Mouse (Mus musculus) midbrain, embryonic 12.5 days (tissue): ENCODE data around the gene Gm49416. TPM values are rescaled to one million over a fixed set of nuclear protein-coding genes. Genes with fewer than 3 reads are reported as not detected.
"Not testable (repeated sequence)": the region's sequence is repeated elsewhere in the genome, so short reads cannot be mapped to it uniquely, and the experiment has no call there.

ENCODE experiments used
- ATAC-seq: fragments of 200-750 bp; cut with Nextera tagmentation; 2 replicates; pipeline ENCODE4 v1.8.0; 2017; ENCODE audit warnings: low read depth, moderate TSS enrichment, moderate library complexity; ENCODE audit not compliant: low FRiP score
- H3K27ac ChIP-seq: fragments of 300-500 bp; sonication (generic); replicated peaks from 2 replicates; pipeline ENCODE4 v1.5.1; 2016; ENCODE audit warnings: mild to moderate bottlenecking
- H3K27me3 ChIP-seq: fragments of 300-500 bp; sonication (generic); 2 replicates; pipeline ENCODE4 v1.6.1; 2016; ENCODE audit warnings: mild to moderate bottlenecking
- H3K36me3 ChIP-seq: fragments of 300-500 bp; sonication (generic); 2 replicates; pipeline ENCODE4 v1.6.1; 2016
- H3K4me1 ChIP-seq: fragments of 300-500 bp; sonication (generic); 2 replicates; pipeline ENCODE4 v1.6.1; 2016
- H3K4me2 ChIP-seq: fragments of 300-500 bp; sonication (generic); replicated peaks from 2 replicates; pipeline ENCODE4 v1.6.1; 2016; ENCODE audit warnings: mild to moderate bottlenecking, moderate library complexity
- H3K4me3 ChIP-seq: fragments of 300-500 bp; sonication (generic); 2 replicates; pipeline ENCODE4 v1.5.1; 2016; ENCODE audit warnings: mild to moderate bottlenecking
- H3K9ac ChIP-seq: fragments of 300-500 bp; sonication (generic); replicated peaks from 2 replicates; pipeline ENCODE4 v1.6.1; 2016; ENCODE audit warnings: mild to moderate bottlenecking, moderate library complexity
- H3K9me3 ChIP-seq: fragments of 300-500 bp; sonication (generic); 2 replicates; pipeline ENCODE4 v1.6.1; 2016; ENCODE audit warnings: mild to moderate bottlenecking
- WGBS: fragments of 180-500 bp; shearing (Covaris S2); methylation state at CpG from one replicate; pipeline ENCODE4 v1.1.7; 2016; 5-methylcytosine and 5-hydroxymethylcytosine counted together
- polyA plus RNA-seq: library from polyadenylated mRNA; unstranded; fragments of >200 nt; fragmentation: Nextera tagmentation; extraction: Ambion mirVana; gene quantifications from 2 replicates; pipeline ENCODE4 v1.2.1, GENCODE M21; 2016

Gene Gm49416
- polyA plus RNA-seq, 1 experiment from 2014 or later, result not detected

DNA sequence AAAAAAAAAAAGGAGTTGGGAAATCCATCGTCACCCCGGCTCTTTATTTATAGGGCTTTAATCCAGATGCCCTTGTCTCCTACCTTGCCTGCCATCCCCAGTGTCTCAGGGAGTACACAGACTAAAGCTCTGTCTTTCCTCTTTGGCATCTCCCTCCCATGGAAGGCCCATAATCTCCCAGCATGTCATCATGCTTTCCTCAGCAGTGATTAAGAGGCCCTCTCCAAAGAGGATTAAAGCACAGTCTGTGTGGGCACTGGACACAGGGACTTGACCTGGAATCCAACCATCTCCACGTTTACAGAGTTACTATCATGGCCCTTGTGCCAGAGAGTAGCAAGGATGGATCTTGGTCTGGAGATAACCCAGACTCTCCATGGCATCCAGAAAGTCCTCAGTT is 5.1 kb upstream of the Gm49416 start, which contains the start of the genes Lbhd1 and Gm49403:
Lbhd1 (plus strand) TSS at position 117 of the 400 bp plus-strand sequence.
Gm49403 (plus strand) TSS at position 315 of the 400 bp plus-strand sequence.
- WGBS, result 65% methylated on average over 3 of the region's 3 CpGs
- no peak within 1 kb of the TSS for H3K4me2 ChIP-seq
- H3K36me3 ChIP-seq, result 0 out of 2 replicates have a peak, but pooled peaks cover 3% of the 10 kb centered on the region
- ATAC-seq, result no peak
- no peaks in the 10 kb centered on the region for H3K9me3 ChIP-seq
- H3K9ac ChIP-seq, result no peak within 1 kb of the TSS
- peaks cover 23% of the 10 kb centered on the region for H3K4me1 ChIP-seq
- no peak within 1 kb of the TSS for H3K27ac ChIP-seq
- H3K4me3 ChIP-seq, result no peak within 1 kb of the TSS
- H3K27me3 ChIP-seq, result no peaks in the 10 kb centered on the region

DNA sequence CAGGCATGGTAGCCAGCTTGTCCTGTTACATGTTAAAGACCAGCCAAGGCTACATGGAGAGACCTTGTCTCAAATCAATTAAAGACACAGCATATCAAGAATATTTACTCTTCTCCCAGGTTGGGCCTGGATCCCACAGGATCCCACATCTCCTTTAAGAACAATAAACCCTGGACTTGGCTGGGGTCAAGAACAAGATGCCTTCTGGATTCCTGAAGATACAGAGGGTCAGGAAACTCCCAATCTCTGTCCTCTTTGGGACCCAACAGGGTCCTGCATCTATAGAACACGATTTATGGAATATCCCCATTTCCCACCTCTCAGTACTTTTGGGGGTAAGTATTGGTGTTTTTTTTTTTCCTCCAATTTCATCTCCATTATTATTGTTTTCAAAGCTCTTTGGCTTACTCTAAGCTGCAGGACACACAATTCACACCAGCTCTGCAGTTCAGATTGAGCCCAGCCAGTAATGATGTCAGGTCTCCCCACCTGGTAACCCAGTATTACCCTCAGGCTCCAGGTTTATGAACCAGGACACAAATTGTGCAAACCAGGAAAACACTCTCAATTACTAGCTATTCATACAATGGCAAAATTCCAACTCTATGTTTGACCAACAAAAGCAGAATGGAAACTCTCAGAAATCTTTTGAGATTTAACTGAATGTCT is 1.7 kb upstream of the Gm49416 start:
- no peaks in the 10 kb centered on the region for H3K27me3 ChIP-seq
- H3K9me3 ChIP-seq, result no peaks in the 10 kb centered on the region
- H3K4me1 ChIP-seq, result peaks cover 20% of the 10 kb centered on the region
- peaks cover 16% of the 10 kb centered on the region for H3K36me3 ChIP-seq
- H3K27ac ChIP-seq, result no peak overlapping the region
- ATAC-seq, result no peak
- H3K4me2 ChIP-seq, result peak overlapping the region; percentile 75
- no peak overlapping the region for H3K9ac ChIP-seq
- H3K4me3 ChIP-seq, result no peak overlapping the region
- 42% methylated on average over 1 of the region's 1 CpGs for WGBS

DNA sequence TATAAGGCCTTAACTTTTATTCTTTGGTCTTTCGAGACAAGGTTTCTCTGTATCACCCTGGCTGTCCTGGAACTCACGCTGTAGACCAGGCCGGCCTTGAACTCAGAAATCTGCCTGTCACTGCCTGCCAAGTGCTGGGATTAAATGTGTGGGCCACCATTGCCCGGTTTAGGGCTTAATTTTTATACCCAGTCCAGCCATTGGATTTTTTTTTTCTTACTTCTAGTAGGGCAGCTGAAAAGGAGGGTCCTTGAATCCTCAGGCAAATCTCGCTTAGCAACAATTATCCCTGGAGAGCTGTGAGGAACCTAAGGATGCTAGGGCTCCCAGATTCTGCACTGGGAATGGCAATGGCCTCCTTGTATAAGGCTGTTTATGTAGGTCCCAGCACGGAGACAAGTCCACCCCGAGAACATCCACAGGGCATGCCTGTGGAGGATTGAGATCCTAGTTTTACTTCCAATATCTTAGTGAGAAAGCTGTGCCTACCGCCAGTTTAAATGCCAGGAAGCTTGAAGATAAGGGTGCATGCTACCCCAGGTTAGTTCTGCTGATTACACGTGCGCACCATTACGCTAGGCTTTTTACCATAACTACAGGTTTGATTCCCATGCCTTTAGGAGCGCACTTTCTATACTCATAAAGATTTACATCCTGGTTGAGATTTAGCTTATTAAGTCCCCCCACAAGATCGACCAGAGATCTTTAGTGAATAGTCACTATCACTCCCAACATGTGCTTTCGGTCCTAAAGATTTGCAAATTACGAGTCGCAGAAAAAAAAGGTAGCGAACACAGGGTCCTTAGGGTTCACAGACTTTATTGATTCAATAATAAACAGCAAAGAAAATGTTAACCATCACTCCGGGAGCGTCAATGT is 902 bp upstream of the Gm49416 start:
- Histone ChIP-seq H3K4me2 (peak overlapping the region; percentile 75), H3K36me3 (peaks cover 16% of the 10 kb centered on the region), H3K27me3 (no peaks in the 10 kb centered on the region), H3K4me3 (peak overlapping the region; percentile 67), H3K4me1 (peaks cover 20% of the 10 kb centered on the region), H3K27ac (peak overlapping the region; percentile 85), H3K9me3 (no peaks in the 10 kb centered on the region), H3K9ac (peak overlapping the region; percentile 81)
- WGBS, result 16% methylated on average over 19 of the region's 19 CpGs
- no peak for ATAC-seq

DNA sequence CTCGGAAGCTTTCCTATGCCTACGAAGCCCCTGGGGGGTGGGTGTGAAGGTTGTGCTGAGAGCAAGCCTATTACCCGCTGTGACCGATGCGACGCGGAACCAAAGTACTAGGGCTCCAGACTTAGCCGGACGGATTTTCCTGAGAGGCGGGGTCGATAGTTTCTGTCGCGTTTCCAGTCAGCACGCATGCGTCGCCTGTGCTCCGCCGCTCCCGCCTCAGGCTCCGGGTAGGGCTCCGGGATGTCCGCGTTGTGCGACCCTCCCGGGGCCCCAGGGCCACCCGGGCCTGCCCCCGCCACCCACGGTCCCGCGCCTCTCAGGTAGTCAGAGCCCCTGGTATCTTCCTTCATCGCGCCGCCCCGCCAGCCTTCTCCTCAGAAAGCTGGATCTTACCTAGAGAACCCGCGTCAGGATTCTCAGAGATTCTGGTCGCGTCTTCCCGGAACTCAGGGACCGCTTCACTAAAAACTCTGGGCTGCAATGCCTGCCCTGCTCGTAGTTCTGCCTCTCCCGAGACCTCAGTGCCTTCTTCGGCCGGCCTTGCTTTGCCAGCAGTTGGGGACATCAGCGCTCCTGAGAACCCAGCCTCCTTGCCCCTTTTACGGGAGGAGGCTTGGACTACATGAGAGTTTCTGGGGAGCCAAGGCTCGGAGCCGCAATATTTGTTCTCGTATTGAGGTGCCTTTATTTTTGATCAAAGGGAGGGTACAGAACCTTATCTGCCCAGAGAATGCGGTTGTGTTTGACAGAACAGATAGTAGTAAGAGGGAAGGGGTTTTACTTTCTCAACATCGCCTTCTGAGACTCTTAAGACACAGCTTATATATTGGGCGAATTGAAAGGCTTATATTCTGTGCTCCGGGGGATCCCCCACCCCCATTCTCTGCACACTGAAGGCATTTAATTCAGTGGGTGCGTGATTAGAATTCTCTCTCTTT is 4.4 kb downstream of the Gm49416 start, which contains the start of gene Ints5:
Ints5 (plus strand) TSS at position 177 of the 938 bp plus-strand sequence.
- peak; percentile 36 for ATAC-seq
- Histone ChIP-seq H3K4me2 (peak within 1 kb of the TSS; percentile 80), H3K4me1 (peaks cover 29% of the 10 kb centered on the region), H3K4me3 (peak within 1 kb of the TSS; percentile 87), H3K27ac (peak within 1 kb of the TSS; percentile 85), H3K9ac (peak within 1 kb of the TSS; percentile 96), H3K9me3 (no peaks in the 10 kb centered on the region), H3K27me3 (no peaks in the 10 kb centered on the region), H3K36me3 (peaks cover 39% of the 10 kb centered on the region)
- 3% methylated on average over 54 of the region's 54 CpGs for WGBS

DNA sequence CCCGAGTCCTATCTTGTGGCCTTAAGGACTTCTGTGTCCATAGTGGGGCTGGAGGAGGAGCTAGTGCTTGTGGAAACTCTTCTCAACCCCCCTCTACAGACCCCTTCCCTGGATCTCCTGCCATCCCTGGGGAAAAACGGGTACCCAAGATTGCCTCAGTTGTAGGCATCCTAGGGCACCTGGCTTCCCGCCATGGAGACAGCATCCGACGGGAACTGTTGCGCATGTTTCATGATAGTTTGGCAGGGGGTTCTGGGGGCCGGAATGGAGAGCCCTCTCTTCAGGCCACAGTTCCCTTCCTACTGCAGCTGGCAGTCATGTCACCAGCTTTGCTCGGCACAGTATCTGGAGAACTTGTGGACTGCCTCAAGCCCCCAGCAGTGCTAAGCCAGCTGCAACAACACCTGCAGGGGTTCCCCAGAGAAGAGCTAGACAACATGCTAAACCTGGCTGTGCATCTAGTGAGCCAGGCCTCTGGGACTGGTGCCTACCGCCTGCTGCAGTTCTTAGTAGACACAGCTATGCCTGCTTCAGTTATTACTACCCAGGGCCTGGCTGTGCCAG is 6.8 kb downstream of the Gm49416 start:
- H3K36me3 ChIP-seq, result peaks cover 36% of the 10 kb centered on the region
- ATAC-seq, result no peak
- no peak overlapping the region for H3K4me3 ChIP-seq
- no peak overlapping the region for H3K9ac ChIP-seq
- 93% methylated on average over 9 of the region's 9 CpGs for WGBS
- no peak overlapping the region for H3K27ac ChIP-seq
- no peaks in the 10 kb centered on the region for H3K9me3 ChIP-seq
- no peak overlapping the region for H3K4me2 ChIP-seq
- H3K27me3 ChIP-seq, result no peaks in the 10 kb centered on the region
- H3K4me1 ChIP-seq, result peaks cover 29% of the 10 kb centered on the region

DNA sequence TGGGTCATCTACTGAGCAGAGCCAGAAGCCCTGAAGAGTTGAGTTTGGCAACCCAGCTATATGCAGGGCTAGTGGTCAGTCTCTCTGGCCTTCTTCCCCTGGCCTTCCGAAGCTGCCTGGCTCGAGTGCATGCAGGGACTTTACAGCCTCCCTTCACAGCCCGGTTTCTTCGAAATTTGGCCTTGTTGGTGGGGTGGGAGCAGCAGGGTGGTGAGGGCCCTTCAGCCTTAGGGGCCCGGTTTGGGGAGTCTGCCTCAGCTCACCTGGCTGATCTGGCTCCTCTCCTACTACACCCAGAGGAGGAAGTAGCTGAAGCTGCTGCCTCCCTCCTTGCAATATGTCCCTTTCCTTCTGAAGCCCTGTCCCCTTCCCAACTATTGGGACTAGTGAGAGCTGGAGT is 7.5 kb downstream of the Gm49416 start:
- ATAC-seq, H3K4me3 ChIP-seq, H3K27ac ChIP-seq, H3K9ac ChIP-seq, H3K27me3 ChIP-seq, H3K9me3 ChIP-seq, H3K4me2 ChIP-seq: not testable (repeated sequence)
- Histone ChIP-seq H3K4me1 (peaks cover 29% of the 10 kb centered on the region), H3K36me3 (peaks cover 28% of the 10 kb centered on the region)
- WGBS, result 88% methylated on average over 5 of the region's 5 CpGs

DNA sequence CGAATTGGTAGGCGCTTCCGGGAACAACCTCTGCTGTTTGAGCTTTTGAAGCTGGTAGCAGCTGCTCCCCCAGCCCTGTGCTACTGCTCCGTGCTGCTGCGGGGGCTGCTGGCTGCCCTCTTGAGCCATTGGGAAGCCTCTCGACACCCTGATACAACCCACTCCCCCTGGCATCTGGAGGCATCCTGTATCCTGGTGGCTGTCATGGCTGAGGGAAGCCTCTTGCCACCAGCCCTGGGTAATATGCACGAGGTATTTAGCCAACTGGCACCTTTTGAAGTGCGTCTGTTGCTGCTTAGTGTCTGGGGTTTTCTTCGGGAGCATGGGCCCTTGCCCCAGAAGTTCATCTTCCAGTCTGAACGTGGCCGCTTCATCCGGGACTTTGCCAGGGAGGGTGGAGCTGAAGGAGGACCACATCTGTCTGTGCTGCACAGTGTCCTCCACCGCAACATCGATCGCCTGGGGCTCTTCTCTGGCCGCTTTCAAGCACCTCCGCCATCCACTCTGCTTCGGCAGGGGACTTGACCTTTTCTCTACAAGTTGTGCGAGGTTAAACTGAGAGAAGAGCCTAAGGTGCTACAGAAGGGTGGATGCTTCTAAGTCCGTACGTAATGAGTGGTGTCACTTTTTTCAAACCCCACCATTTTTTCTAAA is 8.6 kb downstream of the Gm49416 start:
- peaks cover 28% of the 10 kb centered on the region for H3K36me3 ChIP-seq
- 29% methylated on average over 21 of the region's 21 CpGs for WGBS
- H3K9me3 ChIP-seq, H3K27me3 ChIP-seq: not testable (repeated sequence)
- H3K4me1 ChIP-seq, result peaks cover 29% of the 10 kb centered on the region
- peak overlapping the region; percentile 87 for H3K4me3 ChIP-seq
- peak; percentile 71 for ATAC-seq
- peak overlapping the region; percentile 90 for H3K4me2 ChIP-seq
- peak overlapping the region; percentile 88 for H3K9ac ChIP-seq
- H3K27ac ChIP-seq, result peak overlapping the region; percentile 81

DNA sequence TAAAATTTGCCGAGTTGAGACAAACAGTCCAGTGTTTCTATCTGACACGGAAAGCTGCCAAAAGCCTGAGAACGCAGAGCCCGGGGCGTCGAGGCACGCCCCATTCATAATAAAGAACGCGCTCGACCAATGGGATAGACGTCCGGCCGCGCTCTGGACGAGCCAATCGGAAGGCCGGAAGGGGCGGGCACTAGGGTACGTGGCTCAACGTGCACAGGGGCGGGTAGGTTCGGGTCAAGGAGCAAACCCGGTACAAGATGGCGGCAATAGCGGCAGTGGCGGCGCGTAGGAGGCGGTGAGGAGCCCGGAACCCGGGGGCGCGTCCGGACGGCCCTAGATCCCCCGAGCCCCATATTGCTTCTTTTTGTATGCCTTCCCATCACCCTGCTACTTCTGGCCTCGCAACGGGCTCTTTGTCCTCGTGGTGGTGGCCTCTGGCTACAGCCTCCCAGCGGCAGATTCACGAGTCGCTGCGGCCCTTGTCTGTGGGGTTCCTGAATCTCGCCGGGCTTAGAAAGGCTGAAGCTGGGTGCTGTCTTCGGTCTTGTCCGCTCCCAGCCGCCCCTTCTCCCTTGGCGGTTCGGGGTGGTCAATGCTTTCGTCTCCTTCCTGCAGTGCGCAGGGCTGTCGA is 9.3 kb downstream of the Gm49416 start, which contains the start of gene Ganab:
Ganab (plus strand) TSS at position 207 of the 631 bp plus-strand sequence.
- Histone ChIP-seq H3K4me2 (peak within 1 kb of the TSS; percentile 90), H3K27ac (peak within 1 kb of the TSS; percentile 81), H3K9me3 (no peaks in the 10 kb centered on the region), H3K4me3 (peak within 1 kb of the TSS; percentile 87), H3K9ac (peak within 1 kb of the TSS; percentile 88), H3K4me1 (peaks cover 29% of the 10 kb centered on the region), H3K27me3 (no peaks in the 10 kb centered on the region), H3K36me3 (peaks cover 32% of the 10 kb centered on the region)
- peak; percentile 99 for ATAC-seq
- WGBS, result 0% methylated on average over 50 of the region's 53 CpGs

DNA sequence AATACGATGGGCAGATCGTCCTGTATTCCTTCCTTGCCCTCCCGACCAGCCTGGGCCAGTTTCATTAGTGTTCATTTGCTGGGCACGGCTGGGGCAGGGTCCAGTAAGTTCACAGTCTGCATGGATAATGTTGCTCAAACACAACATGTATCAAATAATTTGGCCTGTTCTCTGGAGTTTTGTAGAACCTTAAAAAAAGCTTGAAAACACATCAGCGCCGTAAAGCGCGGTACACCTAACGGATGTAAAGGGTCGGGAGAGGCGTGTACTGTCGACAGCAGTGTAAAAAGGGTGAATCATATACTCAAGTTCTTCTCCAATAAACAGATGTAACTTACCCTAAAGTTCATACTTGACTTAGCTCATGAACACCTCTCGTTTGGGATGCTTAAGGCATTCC is 9.8 kb downstream of the Gm49416 start:
- Histone ChIP-seq H3K9ac (peak overlapping the region; percentile 88), H3K4me2 (peak overlapping the region; percentile 90), H3K27ac (peak overlapping the region; percentile 81), H3K9me3 (no peaks in the 10 kb centered on the region), H3K36me3 (peaks cover 38% of the 10 kb centered on the region), H3K27me3 (no peaks in the 10 kb centered on the region), H3K4me3 (peak overlapping the region; percentile 87), H3K4me1 (peaks cover 25% of the 10 kb centered on the region)
- 17% methylated on average over 13 of the region's 13 CpGs for WGBS
- ATAC-seq, result no peak

DNA sequence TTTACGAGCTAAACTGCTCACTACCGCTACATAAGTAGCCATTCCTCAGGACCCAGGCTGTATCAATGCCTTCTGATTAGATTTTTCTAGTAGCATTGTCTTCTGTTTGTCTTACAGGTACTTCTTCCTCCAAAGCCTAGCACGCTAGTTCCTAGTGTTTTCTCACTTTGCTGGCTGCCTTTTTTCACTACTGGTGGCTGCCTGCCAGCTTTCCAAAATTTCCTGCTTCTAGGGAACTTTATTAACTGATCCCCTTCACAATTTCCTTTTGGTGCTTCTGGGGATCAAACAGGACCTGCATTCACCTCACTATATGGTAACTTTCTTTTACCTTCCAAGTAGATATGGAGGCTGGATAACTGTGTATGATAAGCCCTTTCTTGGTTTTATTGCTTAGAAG is 10.4 kb downstream of the Gm49416 start:
- WGBS, result 68% methylated on average over 3 of the region's 3 CpGs
- Histone ChIP-seq H3K27me3 (no peaks in the 10 kb centered on the region), H3K4me2 (peak overlapping the region; percentile 90), H3K27ac (no peak overlapping the region), H3K4me1 (peaks cover 21% of the 10 kb centered on the region), H3K36me3 (peaks cover 42% of the 10 kb centered on the region), H3K9ac (peak overlapping the region; percentile 88), H3K4me3 (peak overlapping the region; percentile 87), H3K9me3 (no peaks in the 10 kb centered on the region)
- no peak for ATAC-seq
